Mouse (Mus musculus): ENCODE results near the gene Pik3c2g.

- no peak for TF ChIP-seq CTCF (IDR thresholded peaks at IDR 0.05; ENCODE audit: extremely low read depth, insufficient read depth, low read length)
- TF ChIP-seq POLR2A (IDR thresholded peaks at IDR 0.05; ENCODE audit: extremely low read depth, insufficient read depth, low read length), result no peak
These were observed 290.7 kb downstream of the Pik3c2g start for GRCm38 (mm10) chr6:139877476-139878361.
